Mouse (Mus musculus): ENCODE data around the gene Eif1b. TPM values are rescaled to one million over a fixed set of nuclear protein-coding genes. Genes with fewer than 3 reads are reported as not detected.

Gene Eif1b
- polyA plus RNA-seq (2021; fragmentation: Nextera tagmentation): 270 and 328 TPM in 2 replicates
- long read RNA-seq, experiment 1, transcript Eif1b-201 (4 exons, 1,035 nt): major isoform, 168 of 179 reads
- long read RNA-seq, experiment 1, partial matches to known transcripts: 7 of 179 reads
- long read RNA-seq, experiment 1, other reads (novel, unspliced or antisense): 4 of 179 reads
- long read RNA-seq, experiment 2, transcript Eif1b-201 (4 exons, 1,035 nt): major isoform, 282 of 309 reads
- long read RNA-seq, experiment 2, partial matches to known transcripts: 22 of 309 reads
- long read RNA-seq, experiment 2, other reads (novel, unspliced or antisense): 5 of 309 reads

GRCm38 (mm10) chr9:120492010-120492399 lies at the start of gene Eif1b:
Eif1b (plus strand) TSS chr9:120492232.

DNA sequence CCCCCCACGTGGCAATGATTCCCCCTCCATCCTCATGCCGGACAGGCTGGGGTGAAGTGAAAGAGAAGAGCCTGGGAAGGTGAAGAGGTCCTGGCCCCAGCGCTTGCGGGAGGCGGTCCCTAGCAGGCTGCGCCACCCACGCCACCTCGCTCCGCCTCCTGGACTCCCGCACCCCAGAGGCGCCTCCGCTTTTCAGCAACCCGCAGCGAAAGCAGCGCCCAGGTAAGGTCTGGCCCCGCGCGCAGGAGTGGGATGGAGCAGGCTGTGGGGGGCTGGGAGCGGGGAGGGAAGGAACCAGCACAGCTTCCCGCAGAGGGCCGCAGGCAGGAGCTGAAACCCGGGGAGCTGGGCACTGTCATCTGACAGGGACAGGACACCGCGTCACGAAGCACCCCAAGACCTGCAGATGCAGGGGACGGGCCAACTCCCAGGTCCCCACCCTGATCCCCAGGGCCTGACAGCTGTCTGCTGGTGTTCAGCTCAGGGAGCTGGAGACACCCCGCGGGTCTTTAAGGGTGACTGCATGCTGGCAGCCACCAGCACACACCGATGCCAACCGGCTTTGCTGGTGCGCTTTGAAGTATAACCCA lies 47.7 kb downstream of the Eif1b start, which contains the start of gene Entpd3:
Entpd3 (plus strand) TSS at position 157 of the 590 bp plus-strand sequence.

Other genes with a start within 250 kb of the Eif1b start
- 7.4 and 18.4 TPM in 2 replicates for gene Myrip, start 190.7 kb upstream of the Eif1b start, polyA plus RNA-seq (2021; fragmentation: Nextera tagmentation)
- 3.6 and 4.3 TPM in 2 replicates for gene Entpd3, start 47.6 kb downstream of the Eif1b start, polyA plus RNA-seq (2021; fragmentation: Nextera tagmentation)
- 736 and 972 TPM in 2 replicates for gene Rpl14, start 79.2 kb downstream of the Eif1b start, polyA plus RNA-seq (2021; fragmentation: Nextera tagmentation)

All from left cerebral cortex, adult 6 months (tissue).